Mouse (Mus musculus): Measurements from ENCODE around the gene Gne. TPM values are rescaled to one million over a fixed set of nuclear protein-coding genes. Genes with fewer than 3 reads are reported as not detected.

Gene Gne
- total RNA-seq, 2 experiments from 2014 or later = 42.0 to 45.9 TPM

Other genes with a start within 250 kb of the Gne start
- gene Olfr157, start 244.0 kb downstream of the Gne start, total RNA-seq (2021) = not detected
- not detected for gene Olfr155, start 232.6 kb downstream of the Gne start, total RNA-seq (2021)
- gene Reck, start 208.6 kb downstream of the Gne start, total RNA-seq (2021) = 1 to 10 TPM; 5.9 to 6.5 TPM
- gene Glipr2, start 126.8 kb downstream of the Gne start, total RNA-seq (2021) = 1 to 10 TPM; 1.6 to 1.7 TPM
- gene Ccin, start 100.7 kb downstream of the Gne start, total RNA-seq (2021) = not detected
- gene Clta, start 79.7 kb downstream of the Gne start, total RNA-seq (2021) = 100 to 1,000 TPM; 289 to 299 TPM
- 10 to 100 TPM; 58.5 to 63.4 TPM for gene Rnf38, start 149.6 kb upstream of the Gne start, total RNA-seq (2021)
- gene Melk, start 216.7 kb upstream of the Gne start, total RNA-seq (2021) = 1 to 10 TPM in 1 of 2 experiments, under 1 TPM in 1; 0.78 to 1.1 TPM

All from layer of hippocampus, postnatal 14 days (tissue).